Mouse (Mus musculus): ENCODE measurements around the gene Igf1. TPM values are rescaled to one million over a fixed set of nuclear protein-coding genes. Genes with fewer than 3 reads are reported as not detected.

The Igf1 gene
- polyA plus RNA-seq, 2 experiments: 72.4 to 93.6 TPM

GRCm38 (mm10) chr10:87844917-87845552 is 13.0 kb upstream of the Igf1 start:
- WGBS: 40% methylated on average over 8 of the region's 8 CpGs
- DNase-seq (ENCODE audit: low spot score): no peak
- Histone ChIP-seq H3K9me3 (ENCODE audit: control insufficient read depth, low read length) (no peaks in the 10 kb centered on the region), H3K4me1 (ENCODE audit: control insufficient read depth, insufficient read depth, low read length) (no peaks in the 10 kb centered on the region), H3K4me3 (replicated peaks; ENCODE audit: low read length) (no peak overlapping the region), H3K27me3 (ENCODE audit: control insufficient read depth, insufficient read depth, low read length) (no peaks in the 10 kb centered on the region), H3K27ac (replicated peaks; ENCODE audit: low read depth, low read length) (no peak overlapping the region), H3K4me2 (replicated peaks; ENCODE audit: low read depth, low read length, severe bottlenecking) (no peak overlapping the region), H3K9ac (ENCODE audit: low read depth, low read length, severe bottlenecking) (no peak overlapping the region), H3K36me3 (ENCODE audit: control insufficient read depth, insufficient read depth, low read length) (no peaks in the 10 kb centered on the region)
- no peak for ATAC-seq (ENCODE audit: low FRiP score, low read depth)
- TF ChIP-seq POLR2A (IDR thresholded peaks at IDR 0.05; ENCODE audit: borderline replicate concordance, extremely low read depth, insufficient read depth, insufficient read length): no peak

DNA sequence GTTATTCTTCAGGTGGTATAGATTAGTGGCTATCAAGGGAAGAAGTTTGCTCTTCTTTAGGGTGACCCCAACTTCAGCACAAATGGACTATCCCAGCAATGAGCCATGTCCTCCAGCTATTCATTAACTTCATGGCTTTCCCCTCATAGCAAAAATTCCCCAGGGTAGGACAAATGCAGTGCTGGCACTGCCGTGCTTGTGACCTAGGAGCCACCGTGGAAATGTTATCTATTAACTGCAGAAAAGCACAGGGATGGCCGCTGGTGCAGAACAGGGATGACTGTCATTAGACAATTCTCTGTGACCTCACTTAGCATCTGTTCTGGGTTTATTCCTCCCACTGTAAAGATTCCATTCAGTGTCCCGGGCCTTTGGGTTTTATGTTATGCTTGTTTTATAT is 10.2 kb upstream of the Igf1 start:
- TF ChIP-seq POLR2A (IDR thresholded peaks at IDR 0.05; ENCODE audit: borderline replicate concordance, extremely low read depth, insufficient read depth, insufficient read length): no peak
- Histone ChIP-seq H3K9me3 (ENCODE audit: control insufficient read depth, low read length) (no peaks in the 10 kb centered on the region), H3K4me3 (replicated peaks; ENCODE audit: low read length) (no peak overlapping the region), H3K27ac (replicated peaks; ENCODE audit: low read depth, low read length) (no peak overlapping the region), H3K27me3 (ENCODE audit: control insufficient read depth, insufficient read depth, low read length) (no peaks in the 10 kb centered on the region; the same call in 1 of the 2 replicates), H3K36me3 (ENCODE audit: control insufficient read depth, insufficient read depth, low read length) (no peaks in the 10 kb centered on the region), H3K4me2 (replicated peaks; ENCODE audit: low read depth, low read length, severe bottlenecking) (no peak overlapping the region), H3K4me1 (ENCODE audit: control insufficient read depth, insufficient read depth, low read length) (no peaks in the 10 kb centered on the region), H3K9ac (ENCODE audit: low read depth, low read length, severe bottlenecking) (no peak overlapping the region)
- DNase-seq (ENCODE audit: low spot score) (no peak), ATAC-seq (ENCODE audit: low FRiP score, low read depth) (no peak)
- 49% methylated on average over 4 of the region's 4 CpGs for WGBS

DNA sequence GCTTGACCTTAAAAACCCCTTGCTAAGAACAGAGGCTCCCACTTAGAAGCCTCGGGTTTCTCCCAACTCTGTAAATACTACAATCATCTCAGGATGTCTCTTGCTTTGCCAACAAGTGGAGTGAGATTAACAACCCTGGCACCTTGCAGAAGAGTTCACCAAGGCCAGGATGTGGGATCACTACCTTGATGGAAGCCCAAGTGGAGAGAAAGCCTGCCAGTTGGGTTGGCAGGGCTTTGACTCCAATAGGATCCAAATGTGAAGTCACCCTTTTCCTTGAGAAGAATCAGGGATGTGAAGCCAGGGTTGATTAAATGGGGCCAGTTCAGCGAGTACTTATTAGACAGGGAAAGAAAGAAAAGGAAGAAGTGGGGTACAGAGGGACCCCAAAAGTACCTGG is 9.6 kb upstream of the Igf1 start:
- DNase-seq (ENCODE audit: low spot score) (no peak), ATAC-seq (ENCODE audit: low FRiP score, low read depth) (no peak)
- no peak overlapping the region for H3K9ac ChIP-seq (ENCODE audit: low read depth, low read length, severe bottlenecking)
- no peaks in the 10 kb centered on the region; the same call in 1 of the 2 replicates for H3K27me3 ChIP-seq (ENCODE audit: control insufficient read depth, insufficient read depth, low read length)
- H3K4me3 ChIP-seq (replicated peaks; ENCODE audit: low read length): no peak overlapping the region
- H3K9me3 ChIP-seq (ENCODE audit: control insufficient read depth, low read length): no peaks in the 10 kb centered on the region
- H3K4me1 ChIP-seq (ENCODE audit: control insufficient read depth, insufficient read depth, low read length): no peaks in the 10 kb centered on the region
- H3K27ac ChIP-seq (replicated peaks; ENCODE audit: low read depth, low read length): no peak overlapping the region
- no peak overlapping the region for H3K4me2 ChIP-seq (replicated peaks; ENCODE audit: low read depth, low read length, severe bottlenecking)
- H3K36me3 ChIP-seq (ENCODE audit: control insufficient read depth, insufficient read depth, low read length): no peaks in the 10 kb centered on the region
- 53% methylated on average over 2 of the region's 2 CpGs for WGBS
- TF ChIP-seq POLR2A (IDR thresholded peaks at IDR 0.05; ENCODE audit: borderline replicate concordance, extremely low read depth, insufficient read depth, insufficient read length): no peak

DNA sequence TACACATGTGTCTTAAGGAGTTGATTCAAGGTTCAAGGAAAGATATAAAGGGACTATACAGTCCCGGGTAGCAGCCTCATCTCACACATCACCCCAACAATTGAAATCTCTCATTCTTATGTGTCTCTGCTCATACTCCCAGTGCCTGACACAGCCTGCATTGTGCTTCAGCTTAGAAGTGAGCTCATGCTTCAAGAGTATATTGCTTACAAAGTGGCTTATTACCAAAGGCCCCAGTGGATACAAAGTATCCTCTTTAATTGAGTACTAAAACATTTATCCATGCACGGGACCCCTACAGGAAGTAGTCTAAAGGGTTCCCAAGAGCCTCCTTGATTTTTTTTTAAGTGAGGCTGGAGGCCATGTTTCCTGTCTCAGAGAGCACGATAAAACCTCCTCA is 6.6 kb upstream of the Igf1 start:
- H3K4me3 ChIP-seq (replicated peaks; ENCODE audit: low read length): no peak overlapping the region
- H3K4me2 ChIP-seq (replicated peaks; ENCODE audit: low read depth, low read length, severe bottlenecking): no peak overlapping the region
- no peak overlapping the region for H3K9ac ChIP-seq (ENCODE audit: low read depth, low read length, severe bottlenecking)
- H3K9me3 ChIP-seq (ENCODE audit: control insufficient read depth, low read length): no peaks in the 10 kb centered on the region
- no peak overlapping the region for H3K27ac ChIP-seq (replicated peaks; ENCODE audit: low read depth, low read length)
- H3K36me3 ChIP-seq (ENCODE audit: control insufficient read depth, insufficient read depth, low read length): no peaks in the 10 kb centered on the region
- TF ChIP-seq POLR2A (IDR thresholded peaks at IDR 0.05; ENCODE audit: borderline replicate concordance, extremely low read depth, insufficient read depth, insufficient read length): no peak
- H3K27me3 ChIP-seq (ENCODE audit: control insufficient read depth, insufficient read depth, low read length): no peaks in the 10 kb centered on the region; the same call in 1 of the 2 replicates
- 39% methylated on average over 3 of the region's 3 CpGs for WGBS
- DNase-seq (ENCODE audit: low spot score) (no peak), ATAC-seq (ENCODE audit: low FRiP score, low read depth) (peak; percentile 30; the same call in 1 of the 2 replicates)
- H3K4me1 ChIP-seq (ENCODE audit: control insufficient read depth, insufficient read depth, low read length): peaks cover 8% of the 10 kb centered on the region

- no peaks in the 10 kb centered on the region; the same call in 1 of the 2 replicates for H3K27me3 ChIP-seq (ENCODE audit: control insufficient read depth, insufficient read depth, low read length)
Measured at GRCm38 (mm10) chr10:87854408-87854807, 3.7 kb upstream of the Igf1 start.

More at GRCm38 (mm10) chr10:87854408-87854807, 3.7 kb upstream of the Igf1 start:
- no peak for TF ChIP-seq POLR2A (IDR thresholded peaks at IDR 0.05; ENCODE audit: borderline replicate concordance, extremely low read depth, insufficient read depth, insufficient read length)
- peak; percentile 60 for DNase-seq (ENCODE audit: low spot score)
- Histone ChIP-seq H3K27ac (replicated peaks; ENCODE audit: low read depth, low read length) (no peak overlapping the region), H3K4me2 (replicated peaks; ENCODE audit: low read depth, low read length, severe bottlenecking) (no peak overlapping the region), H3K9ac (ENCODE audit: low read depth, low read length, severe bottlenecking) (no peak overlapping the region), H3K4me1 (ENCODE audit: control insufficient read depth, insufficient read depth, low read length) (peaks cover 25% of the 10 kb centered on the region), H3K36me3 (ENCODE audit: control insufficient read depth, insufficient read depth, low read length) (no peaks in the 10 kb centered on the region), H3K4me3 (replicated peaks; ENCODE audit: low read length) (no peak overlapping the region), H3K9me3 (ENCODE audit: control insufficient read depth, low read length) (no peaks in the 10 kb centered on the region)
- WGBS: under 1% methylated on average over 5 of the region's 5 CpGs
- ATAC-seq (ENCODE audit: low FRiP score, low read depth): no peak
